Mouse (Mus musculus) thymus, postnatal 25 days (tissue): ENCODE measurements around the gene Sapcd2.

ENCODE experiments used
- DNase-seq: peaks from one replicate; pipeline ENCODE4 v3.0.0; 2022

Sapcd2 gene

GRCm38 (mm10) chr2:25426721-25427191 is 54.6 kb downstream of the Sapcd2 start:
- DNase-seq: peak; percentile 65

DNA sequence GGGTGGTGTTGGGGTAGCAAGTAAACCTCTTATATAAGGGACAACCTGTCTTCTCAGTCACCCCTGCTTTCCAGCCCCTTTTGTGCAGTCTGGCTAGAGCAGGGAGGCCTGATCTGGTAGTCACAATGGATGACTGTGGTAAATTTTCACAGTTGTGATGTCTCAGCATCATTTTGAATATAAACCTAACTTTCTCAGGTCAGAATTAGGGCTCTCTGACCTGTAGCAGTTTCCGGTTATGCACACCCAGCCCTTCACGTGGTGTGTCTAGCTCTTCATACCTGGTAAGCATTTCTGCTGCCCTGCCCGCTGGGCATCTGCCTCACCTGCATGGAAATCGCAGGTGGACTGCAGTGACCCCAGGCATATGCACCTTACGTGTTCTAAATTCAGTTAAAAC is 55.1 kb downstream of the Sapcd2 start:
- DNase-seq: no peak
